Mouse (Mus musculus): ENCODE results near the gene Nono.
"Not testable (repeated sequence)": the region's sequence is repeated elsewhere in the genome, so short reads cannot be mapped to it uniquely, and the experiment has no call there.

The Nono gene

GRCm38 (mm10) chrX:101472202-101472601 lies 43.1 kb downstream of the Nono start:
- in situ Hi-C loops (cut with MboI; ENCODE audit: unreplicated experiment in 2 of 2): loop anchor here in 1 of 2 experiments (25.0 kb wide), 1 partner anchor 90 kb away; no protein-coding TSS in a partner anchor

- in situ Hi-C loops (cut with MboI; ENCODE audit: unreplicated experiment in 2 of 2): no loop called here
Observed at GRCm38 (mm10) chrX:101481604-101482350, 52.7 kb downstream of the Nono start.

- in situ Hi-C loops (cut with MboI; ENCODE audit: unreplicated experiment in 2 of 2): not testable (repeated sequence)
Observed at GRCm38 (mm10) chrX:101486487-101487152, 57.5 kb downstream of the Nono start.

Data from v-Abl transformed pro-B cells (cell line).